Mouse (Mus musculus): ENCODE measurements at regions not wholly inside any gene's neighbourhood (a gene's known extent, or its start where the extent isn't known, plus 50 kb on each side); places are given as distances from the start of the nearest gene placed in this dataset.
A peak's percentile ranks its signal among the peaks of the same experiment; 100 is the strongest.
"Not testable (repeated sequence)": the region's sequence is repeated elsewhere in the genome, so short reads cannot be mapped to it uniquely, and the experiment has no call there.

GRCm38 (mm10) chrX:135112109-135112508, 65.3 kb downstream of the Gm15023 start:
- DNase-seq (ENCODE audit: low spot score in 2 of 2) = peak in 1 of 2 experiments; percentile 5

GRCm38 (mm10) chrX:135110866-135111265, 66.6 kb downstream of the Gm15023 start:
- peak; percentile 23 to 32 for DNase-seq (ENCODE audit: low spot score in 2 of 2)

- DNase-seq (ENCODE audit: low spot score in 2 of 2) = peak in 1 of 2 experiments; percentile 4
Measured at GRCm38 (mm10) chrX:135101594-135101993, 75.8 kb downstream of the Gm15023 start.

- no peak for DNase-seq (ENCODE audit: low spot score in 2 of 2)
Measured at GRCm38 (mm10) chrX:135098101-135098500, 79.3 kb downstream of the Gm15023 start.

GRCm38 (mm10) chrX:135096206-135096605, 81.2 kb downstream of the Gm15023 start:
- no peak for DNase-seq (ENCODE audit: low spot score in 2 of 2)

GRCm38 (mm10) chrX:135091074-135091473, 82.1 kb upstream of the Zmat1 start:
- DNase-seq (ENCODE audit: low spot score in 2 of 2) = peak; percentile 30 to 57

GRCm38 (mm10) chrX:135087068-135087579, 78.1 kb upstream of the Zmat1 start:
- DNase-seq (ENCODE audit: low spot score in 2 of 2) = peak in 1 of 2 experiments; percentile 11

- DNase-seq (ENCODE audit: low spot score in 2 of 2) = not testable (repeated sequence)
Measured at GRCm38 (mm10) chrX:135086564-135086963, 77.6 kb upstream of the Zmat1 start.

- DNase-seq (ENCODE audit: low spot score in 2 of 2) = not testable (repeated sequence)
Measured at GRCm38 (mm10) chrX:135085770-135086553, 77.0 kb upstream of the Zmat1 start.

GRCm38 (mm10) chrX:135080380-135081158, 71.6 kb upstream of the Zmat1 start:
- no peak for DNase-seq (ENCODE audit: low spot score in 2 of 2)

- DNase-seq (ENCODE audit: low spot score in 2 of 2) = no peak
Measured at GRCm38 (mm10) chrX:135079388-135079787, 70.4 kb upstream of the Zmat1 start.

GRCm38 (mm10) chrX:135075903-135076302, 66.9 kb upstream of the Zmat1 start:
- DNase-seq (ENCODE audit: low spot score in 2 of 2) = no peak

- DNase-seq (ENCODE audit: low spot score in 2 of 2) = no peak
Measured at GRCm38 (mm10) chrX:135069448-135069847, 60.4 kb upstream of the Zmat1 start.

GRCm38 (mm10) chrX:135060184-135060583, 51.2 kb upstream of the Zmat1 start:
- DNase-seq (ENCODE audit: low spot score in 2 of 2) = no peak

GRCm38 (mm10) chrX:135058949-135059348, 49.9 kb upstream of the Zmat1 start:
- no peak for DNase-seq (ENCODE audit: low spot score in 2 of 2)

All from cerebellum, postnatal 4 days (tissue).